ENCODE assay signal across 8 mouse cellular contexts in genomic region chr9:21264272-21264999, GRCm38 (mm10). TPM values are rescaled to one million over a fixed set of nuclear protein-coding genes. Genes with fewer than 3 reads are reported as not detected.
A peak's percentile ranks its signal among the peaks of the same experiment; 100 is the strongest.
DNase-seq lines count a peak whose midpoint lies in the region; ATAC-seq lines count a peak whose summit lies in the region.

No protein-coding gene starts in this region.

- peak overlapping the region; percentile 69 for H3K9ac ChIP-seq in lung, embryonic 16.5 days (ENCODE audit: low read length)
- peak overlapping the region; percentile 65 for H3K9ac ChIP-seq in hindbrain, embryonic 13.5 days
- H3K9ac ChIP-seq in midbrain, embryonic 13.5 days (replicated peaks), result peak overlapping the region; percentile 82

- 16% methylated on average over 17 of the region's 17 CpGs for WGBS in lung, embryonic 16.5 days
- WGBS in hindbrain, embryonic 13.5 days, result 19% methylated on average over 17 of the region's 17 CpGs
- WGBS in midbrain, embryonic 13.5 days, result 15% methylated on average over 17 of the region's 17 CpGs

- peaks cover 20% of the 10 kb centered on the region for H3K4me1 ChIP-seq in lung, embryonic 16.5 days (replicated peaks; ENCODE audit: control insufficient read depth, insufficient read depth, low read length)
- peaks cover 25% of the 10 kb centered on the region for H3K4me1 ChIP-seq in hindbrain, embryonic 13.5 days (replicated peaks)
- peaks cover 25% of the 10 kb centered on the region for H3K4me1 ChIP-seq in midbrain, embryonic 13.5 days (replicated peaks)

- intact Hi-C loops in left cerebral cortex, postnatal 14 days (cut with DNase I), result no loop called here

- H3K4me2 ChIP-seq in lung, embryonic 16.5 days (ENCODE audit: low read depth, low read length), result peak overlapping the region; percentile 80
- H3K4me2 ChIP-seq in hindbrain, embryonic 13.5 days, result peak overlapping the region; percentile 90
- peak overlapping the region; percentile 93 for H3K4me2 ChIP-seq in midbrain, embryonic 13.5 days (replicated peaks)

- DNase-seq in lung, postnatal 25 days (ENCODE audit: low spot score), result no peak
- DNase-seq in embryo, embryonic 11 days, result peak; percentile 44
- DNase-seq in adrenal gland, postnatal 14 days, result no peak
- DNase-seq in left cerebral cortex, postnatal 14 days (ENCODE audit: low spot score in 2 of 2), result no peak
- no peak for DNase-seq in layer of hippocampus, postnatal 10 days (ENCODE audit: low spot score in 2 of 2)

- H3K4me3 ChIP-seq in lung, embryonic 16.5 days (ENCODE audit: low read length), result peak overlapping the region; percentile 96
- peak overlapping the region; percentile 82 for H3K4me3 ChIP-seq in hindbrain, embryonic 13.5 days
- peak overlapping the region; percentile 72 for H3K4me3 ChIP-seq in midbrain, embryonic 13.5 days (replicated peaks)

- peak overlapping the region; percentile 91 for H3K27ac ChIP-seq in lung, embryonic 16.5 days (ENCODE audit: low read length)
- peak overlapping the region; percentile 85 for H3K27ac ChIP-seq in hindbrain, embryonic 13.5 days
- peak overlapping the region; percentile 80 for H3K27ac ChIP-seq in midbrain, embryonic 13.5 days

- H3K9me3 ChIP-seq in lung, embryonic 16.5 days (ENCODE audit: control insufficient read depth, low read length), result no peaks in the 10 kb centered on the region
- H3K9me3 ChIP-seq in hindbrain, embryonic 13.5 days, result no peaks in the 10 kb centered on the region
- H3K9me3 ChIP-seq in midbrain, embryonic 13.5 days, result no peaks in the 10 kb centered on the region

- H3K36me3 ChIP-seq in lung, embryonic 16.5 days (ENCODE audit: control insufficient read depth, insufficient read depth, low read length), result peaks cover 22% of the 10 kb centered on the region
- peaks cover 27% of the 10 kb centered on the region for H3K36me3 ChIP-seq in hindbrain, embryonic 13.5 days
- H3K36me3 ChIP-seq in midbrain, embryonic 13.5 days, result peaks cover 24% of the 10 kb centered on the region

- ATAC-seq in lung, embryonic 16.5 days (ENCODE audit: low read depth), result peak; percentile 50
- ATAC-seq in hindbrain, embryonic 13.5 days (ENCODE audit: low FRiP score), result peak; percentile 67
- no peak for ATAC-seq in midbrain, embryonic 13.5 days

- H3K27me3 ChIP-seq in lung, embryonic 16.5 days (ENCODE audit: control insufficient read depth, insufficient read depth, low read depth, low read length), result no peaks in the 10 kb centered on the region
- peaks cover 6% of the 10 kb centered on the region for H3K27me3 ChIP-seq in hindbrain, embryonic 13.5 days
- H3K27me3 ChIP-seq in midbrain, embryonic 13.5 days, result peaks cover 7% of the 10 kb centered on the region; the same call in 1 of the 2 replicates

RNA-seq across cellular contexts. Expression of gene Atg4d, which starts 0.7 kb away (rescaled TPM):
- polyA plus RNA-seq in lung, embryonic 16.5 days (2015; fragmentation: Nextera tagmentation; extraction: Ambion mirVana), result 39.9 and 42.3 TPM in 2 replicates
- polyA plus RNA-seq in hindbrain, embryonic 13.5 days (2015; fragmentation: Nextera tagmentation; extraction: Ambion mirVana), result 51.1 and 51.8 TPM in 2 replicates
- polyA plus RNA-seq in midbrain, embryonic 13.5 days (2015; fragmentation: Nextera tagmentation; extraction: Ambion mirVana), result 55.3 and 57.8 TPM in 2 replicates
- 45.9 and 46.9 TPM in 2 replicates for total RNA-seq in adrenal gland, postnatal 14 days (2021)
- total RNA-seq in left cerebral cortex, postnatal 14 days (2021), result 10 to 100 TPM; 35.3 to 37.5 TPM
- total RNA-seq in layer of hippocampus, postnatal 10 days (2021), result 10 to 100 TPM; 28.8 to 29.4 TPM

RNA-seq across cellular contexts. Expression of gene S1pr5, which starts 16.2 kb away (rescaled TPM):
- polyA plus RNA-seq in lung, embryonic 16.5 days (2015; fragmentation: Nextera tagmentation; extraction: Ambion mirVana), result 0.11 and 0.21 TPM in 2 replicates
- polyA plus RNA-seq in hindbrain, embryonic 13.5 days (2015; fragmentation: Nextera tagmentation; extraction: Ambion mirVana), result 2.8 and 3.4 TPM in 2 replicates
- polyA plus RNA-seq in midbrain, embryonic 13.5 days (2015; fragmentation: Nextera tagmentation; extraction: Ambion mirVana), result 1.1 and 1.6 TPM in 2 replicates
- total RNA-seq in adrenal gland, postnatal 14 days (2021), result 1.8 and 2.3 TPM in 2 replicates
- 1 to 10 TPM; 3.4 to 5.2 TPM for total RNA-seq in left cerebral cortex, postnatal 14 days (2021)
- total RNA-seq in layer of hippocampus, postnatal 10 days (2021), result 1 to 10 TPM; 2.4 to 3.0 TPM

RNA-seq across cellular contexts. Expression of gene Kri1, which starts 23.3 kb away (rescaled TPM):
- 15.8 and 16.7 TPM in 2 replicates for polyA plus RNA-seq in lung, embryonic 16.5 days (2015; fragmentation: Nextera tagmentation; extraction: Ambion mirVana)
- 16.3 and 17.1 TPM in 2 replicates for polyA plus RNA-seq in hindbrain, embryonic 13.5 days (2015; fragmentation: Nextera tagmentation; extraction: Ambion mirVana)
- 20.3 and 21.6 TPM in 2 replicates for polyA plus RNA-seq in midbrain, embryonic 13.5 days (2015; fragmentation: Nextera tagmentation; extraction: Ambion mirVana)
- total RNA-seq in adrenal gland, postnatal 14 days (2021), result 27.2 and 36.8 TPM in 2 replicates
- total RNA-seq in left cerebral cortex, postnatal 14 days (2021), result 10 to 100 TPM; 31.9 to 32.3 TPM
- 10 to 100 TPM; 37.7 to 39.2 TPM for total RNA-seq in layer of hippocampus, postnatal 10 days (2021)

RNA-seq across cellular contexts. Expression of gene Keap1, which starts 25.3 kb away (rescaled TPM):
- 60.4 and 61.3 TPM in 2 replicates for polyA plus RNA-seq in lung, embryonic 16.5 days (2015; fragmentation: Nextera tagmentation; extraction: Ambion mirVana)
- polyA plus RNA-seq in hindbrain, embryonic 13.5 days (2015; fragmentation: Nextera tagmentation; extraction: Ambion mirVana), result 61.8 and 64.7 TPM in 2 replicates
- 58.6 and 61.9 TPM in 2 replicates for polyA plus RNA-seq in midbrain, embryonic 13.5 days (2015; fragmentation: Nextera tagmentation; extraction: Ambion mirVana)
- total RNA-seq in adrenal gland, postnatal 14 days (2021), result 42.0 and 42.4 TPM in 2 replicates
- 10 to 100 TPM; 47.2 to 50.5 TPM for total RNA-seq in left cerebral cortex, postnatal 14 days (2021)
- 10 to 100 TPM; 51.7 to 56.5 TPM for total RNA-seq in layer of hippocampus, postnatal 10 days (2021)

RNA-seq across cellular contexts. Expression of gene Cdkn2d, which starts 26.8 kb away (rescaled TPM):
- 57.7 TPM in 2 replicates for polyA plus RNA-seq in lung, embryonic 16.5 days (2015; fragmentation: Nextera tagmentation; extraction: Ambion mirVana)
- polyA plus RNA-seq in hindbrain, embryonic 13.5 days (2015; fragmentation: Nextera tagmentation; extraction: Ambion mirVana), result 89.2 and 90.3 TPM in 2 replicates
- polyA plus RNA-seq in midbrain, embryonic 13.5 days (2015; fragmentation: Nextera tagmentation; extraction: Ambion mirVana), result 79.6 and 81.3 TPM in 2 replicates
- 17.9 and 22.5 TPM in 2 replicates for total RNA-seq in adrenal gland, postnatal 14 days (2021)
- total RNA-seq in left cerebral cortex, postnatal 14 days (2021), result 10 to 100 TPM; 57.5 to 62.9 TPM
- total RNA-seq in layer of hippocampus, postnatal 10 days (2021), result 10 to 100 TPM; 66.7 to 69.5 TPM
